9 mouse cellular contexts compared by ENCODE assay signal in genomic region chr1:83870853-83871567, GRCm38 (mm10).
A peak's percentile ranks its signal among the peaks of the same experiment; 100 is the strongest.
DNase-seq lines count a peak whose midpoint lies in the region; ATAC-seq lines count a peak whose summit lies in the region.
"Had no signal": no experiment of that assay in that cellular context is flagged by ENCODE, and none has a peak within 500 bp of the region (broad histone marks: within the 10 kb centered on the region; RNA-seq: fewer than 3 reads in every experiment).

No protein-coding gene starts in this region.

- ATAC-seq in kidney, embryonic 16.5 days (ENCODE audit: low FRiP score, low TSS enrichment): peak; percentile 94
- peak; percentile 71 for ATAC-seq in forebrain, embryonic 12.5 days (ENCODE audit: low FRiP score)

- no peaks in the 10 kb centered on the region for H3K27me3 ChIP-seq in kidney, embryonic 16.5 days (ENCODE audit: insufficient read depth, low read length)
- H3K27me3 ChIP-seq in forebrain, embryonic 12.5 days: no peaks in the 10 kb centered on the region

- H3K36me3 ChIP-seq in kidney, embryonic 16.5 days (ENCODE audit: insufficient read depth, low read length): no peaks in the 10 kb centered on the region
- no peaks in the 10 kb centered on the region for H3K36me3 ChIP-seq in forebrain, embryonic 12.5 days (replicated peaks)

- no peaks in the 10 kb centered on the region for H3K9me3 ChIP-seq in kidney, embryonic 16.5 days (ENCODE audit: low read length)
- no peaks in the 10 kb centered on the region for H3K9me3 ChIP-seq in forebrain, embryonic 12.5 days

- H3K27ac ChIP-seq in kidney, embryonic 16.5 days (ENCODE audit: low read length): peak overlapping the region; percentile 52; the same call in 1 of the 2 replicates
- H3K27ac ChIP-seq in forebrain, embryonic 12.5 days: 0 out of 2 replicates have a peak overlapping the region, but pooled peaks have one; percentile 56

- no peaks in the 10 kb centered on the region for H3K4me1 ChIP-seq in kidney, embryonic 16.5 days (ENCODE audit: insufficient read depth, low read length)
- 0 out of 2 replicates have a peak, but pooled peaks cover 7% of the 10 kb centered on the region for H3K4me1 ChIP-seq in forebrain, embryonic 12.5 days

- WGBS in kidney, embryonic 16.5 days: 20% methylated on average over 5 of the region's 5 CpGs
- WGBS in forebrain, embryonic 12.5 days: 56% methylated on average over 5 of the region's 5 CpGs

- no peak overlapping the region for H3K4me2 ChIP-seq in kidney, embryonic 16.5 days (replicated peaks; ENCODE audit: low read depth, low read length)
- H3K4me2 ChIP-seq in forebrain, embryonic 12.5 days: no peak overlapping the region
- H3K4me2 ChIP-seq: lung, embryonic 14.5 days had no signal

- no peak for DNase-seq in kidney, adult 18-20 months
- DNase-seq in kidney, postnatal 14 days: peak; percentile 66
- peak; percentile 37 for DNase-seq in retina, embryonic 14.5 days (ENCODE audit: low spot score)
- DNase-seq in spleen, postnatal 36 days (ENCODE audit: low spot score in 2 of 2): no peak
- DNase-seq in layer of hippocampus, adult 9-11 months: no peak
- no peak for DNase-seq in gastrocnemius, adult 8-10 months (ENCODE audit: low spot score in 2 of 2)
- DNase-seq: lung, embryonic 14.5 days had no signal

- H3K4me3 ChIP-seq in kidney, embryonic 16.5 days (ENCODE audit: low read length): no peak overlapping the region
- no peak overlapping the region for H3K4me3 ChIP-seq in forebrain, embryonic 12.5 days (replicated peaks)

- H3K9ac ChIP-seq in kidney, embryonic 16.5 days (replicated peaks; ENCODE audit: low read length): no peak overlapping the region
- no peak overlapping the region for H3K9ac ChIP-seq in forebrain, embryonic 12.5 days
- H3K9ac ChIP-seq: lung, embryonic 14.5 days had no signal

Comparison
In these comparisons a context has a peak if more than half of its experiments do, and no peak if none do; other contexts are left out.
1. DNase-seq: peak in kidney, postnatal 14 days (single experiment) and retina, embryonic 14.5 days (single experiment); none in kidney, adult 18-20 months (single experiment), spleen, postnatal 36 days (0 of 2), layer of hippocampus, adult 9-11 months (single experiment) and gastrocnemius, adult 8-10 months (0 of 2).